Mouse (Mus musculus): ENCODE measurements at regions not wholly inside any gene's neighbourhood (a gene's known extent, or its start where the extent isn't known, plus 50 kb on each side); places are given as distances from the start of the nearest gene placed in this dataset.
A peak's percentile ranks its signal among the peaks of the same experiment; 100 is the strongest.

GRCm38 (mm10) chr2:117917181-117917580 lies 194.5 kb upstream of the Thbs1 start:
- no peak for DNase-seq

DNA sequence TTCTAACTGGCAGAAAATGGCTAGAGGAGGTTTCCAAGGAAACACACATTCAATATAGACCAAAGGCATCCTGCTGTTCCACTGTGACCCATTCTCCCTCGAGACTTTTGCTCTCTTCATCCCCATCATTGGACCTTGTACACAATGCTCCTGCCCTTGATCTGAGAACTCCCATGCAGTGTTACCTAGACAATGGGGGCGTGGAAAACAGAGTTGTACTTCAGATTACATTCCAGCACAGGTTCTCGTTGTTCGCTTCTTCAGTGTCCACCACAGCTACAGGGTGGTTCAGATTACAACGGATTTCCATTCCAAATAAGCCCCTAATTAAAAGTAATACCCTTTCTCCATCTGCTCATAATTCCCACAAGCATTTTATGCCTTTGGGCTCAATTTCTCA lies 186.8 kb upstream of the Thbs1 start:
- DNase-seq, result peak; percentile 27

- DNase-seq, result no peak
Observed at GRCm38 (mm10) chr2:117925412-117925811, 186.3 kb upstream of the Thbs1 start.

DNA sequence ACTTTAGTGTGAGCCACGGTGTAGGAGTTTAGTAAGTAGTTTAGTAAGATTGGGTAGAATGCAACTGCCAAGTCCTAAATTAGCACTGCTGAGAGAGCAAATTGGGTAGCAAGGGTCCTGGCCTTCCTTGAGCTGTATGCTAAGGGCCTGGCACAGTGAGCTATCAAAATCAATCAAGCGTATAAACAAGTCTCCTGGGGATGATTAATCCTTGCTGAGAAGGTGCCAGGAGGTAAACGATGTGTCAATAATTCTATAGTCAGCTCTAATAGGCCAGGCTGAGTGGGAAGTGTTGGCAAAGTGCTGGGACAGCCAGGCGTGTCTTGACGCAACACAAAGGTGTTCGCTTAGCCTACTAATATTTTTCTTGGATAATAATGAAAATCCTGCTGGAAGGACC lies 183.6 kb upstream of the Thbs1 start:
- peak; percentile 16 for DNase-seq

DNA sequence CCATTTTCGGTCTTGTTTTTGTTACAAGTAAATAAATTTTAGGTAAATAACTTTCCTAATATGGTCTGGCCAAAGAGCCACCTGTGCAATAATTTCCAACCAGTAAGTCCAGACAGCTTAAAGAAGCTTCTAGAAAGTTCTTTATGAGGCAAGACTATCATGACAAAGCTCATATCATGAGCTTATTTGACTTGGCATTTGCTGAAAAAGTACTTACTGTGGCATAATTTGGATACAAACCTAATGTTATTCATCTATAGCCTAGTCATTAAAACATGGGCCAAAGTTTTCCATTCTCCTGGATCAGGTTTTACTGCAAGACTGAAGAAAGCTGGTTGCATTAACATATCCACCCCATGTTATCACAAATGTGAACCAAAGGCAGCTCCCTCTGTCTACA lies 182.1 kb upstream of the Thbs1 start:
- no peak for DNase-seq

DNA sequence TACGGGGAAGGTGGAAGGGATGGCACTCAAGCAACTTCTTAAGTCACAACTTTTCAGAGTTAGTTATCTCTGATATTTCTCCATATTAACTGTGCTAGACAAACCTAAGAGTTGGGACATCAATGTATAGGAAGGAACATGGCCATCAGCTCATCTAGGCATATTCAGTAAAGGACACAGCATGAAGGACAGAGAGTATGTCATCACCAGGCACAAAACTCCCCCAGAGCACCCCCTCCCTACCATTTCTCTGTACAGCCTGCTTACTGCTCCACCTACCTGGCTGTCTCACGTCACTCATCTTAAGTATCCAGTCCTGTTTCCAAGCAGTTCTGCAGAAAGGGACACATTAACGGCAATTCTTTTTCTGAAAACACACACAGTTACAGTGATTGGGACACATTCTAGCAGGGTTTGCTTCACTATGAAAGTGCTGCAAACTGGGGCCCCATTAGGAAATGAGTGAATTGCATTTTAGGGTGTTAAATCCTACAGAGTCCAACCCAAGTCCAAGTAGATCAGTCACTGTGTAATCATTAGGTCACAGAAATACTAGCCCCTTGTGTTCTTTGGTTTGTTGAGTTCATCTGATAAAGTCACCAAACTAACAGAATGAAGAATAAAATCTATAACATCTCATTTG lies 180.7 kb upstream of the Thbs1 start:
- no peak for DNase-seq

- no peak for DNase-seq
Observed at GRCm38 (mm10) chr2:117936590-117936989, 175.1 kb upstream of the Thbs1 start.

- peak; percentile 52 for DNase-seq
Observed at GRCm38 (mm10) chr2:117938283-117939049, 173.2 kb upstream of the Thbs1 start.

- no peak for DNase-seq
Observed at GRCm38 (mm10) chr2:117941517-117942096, 170.1 kb upstream of the Thbs1 start.

GRCm38 (mm10) chr2:117943666-117944065 lies 168.0 kb upstream of the Thbs1 start:
- no peak for DNase-seq

DNA sequence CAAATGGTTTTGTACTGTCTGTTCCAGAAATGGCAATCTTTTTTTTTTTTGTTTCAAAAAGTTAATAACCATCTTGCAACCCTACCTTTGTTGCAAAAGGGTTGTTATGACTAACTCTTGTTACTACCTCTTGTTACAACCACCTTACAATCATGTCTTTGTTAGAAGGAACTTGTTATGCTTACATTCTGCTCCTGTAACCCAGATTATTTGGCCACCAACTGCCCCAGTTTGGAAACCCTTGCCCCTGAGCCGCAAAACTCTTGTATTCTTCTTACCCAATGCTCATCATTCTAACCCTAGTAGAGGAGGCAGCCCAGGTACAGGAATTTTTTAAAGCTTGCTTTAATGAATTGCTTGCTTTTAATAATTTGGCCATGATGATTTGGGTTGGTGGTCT lies 167.4 kb upstream of the Thbs1 start:
- no peak for DNase-seq

- DNase-seq, result no peak
Observed at GRCm38 (mm10) chr2:117944942-117945341, 166.7 kb upstream of the Thbs1 start.

DNA sequence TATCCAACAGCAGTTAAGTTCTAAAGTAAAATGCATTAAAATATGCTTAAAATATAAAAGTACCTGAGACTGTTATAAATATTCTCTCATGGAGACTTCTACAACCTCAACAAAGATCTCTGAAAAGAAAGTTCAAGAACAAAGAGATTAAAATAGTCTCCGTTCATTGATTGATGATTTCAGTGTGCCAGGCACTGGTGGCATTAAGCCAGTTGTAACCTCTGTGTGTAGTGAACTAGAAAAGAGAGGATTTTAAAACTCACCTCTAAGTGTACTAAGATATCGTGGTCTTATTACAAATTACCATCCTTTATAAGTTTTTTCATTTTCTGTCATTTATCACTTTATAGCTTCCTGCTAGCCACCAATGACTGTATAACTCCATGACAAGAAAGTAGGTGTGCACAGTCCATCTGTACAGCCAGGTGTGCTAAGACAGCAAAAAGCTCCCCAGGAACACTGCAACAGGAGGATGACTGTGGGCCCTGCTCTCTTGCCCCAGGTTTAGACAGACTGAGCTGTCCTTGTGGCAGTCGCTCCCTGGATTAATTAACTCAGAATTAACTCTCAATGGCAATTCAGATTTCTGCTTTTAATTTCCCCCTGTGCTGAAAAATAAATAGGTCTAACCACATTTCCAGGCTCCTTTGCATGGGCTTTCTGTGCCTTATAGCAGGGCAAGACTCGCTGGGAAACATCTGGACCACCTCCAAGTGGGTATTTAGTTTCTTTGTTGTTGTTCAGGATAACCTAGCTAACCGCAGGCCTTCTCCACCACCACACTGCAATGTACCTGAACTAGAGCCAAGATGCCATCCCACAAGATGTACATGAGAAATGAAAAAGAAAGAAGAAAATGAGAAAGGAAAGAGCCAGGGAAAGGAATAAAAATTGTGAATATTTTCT lies 161.0 kb upstream of the Thbs1 start:
- DNase-seq, result no peak

GRCm38 (mm10) chr2:117951337-117951718 lies 160.3 kb upstream of the Thbs1 start:
- no peak for DNase-seq

GRCm38 (mm10) chr2:117958737-117959136 lies 152.9 kb upstream of the Thbs1 start:
- no peak for DNase-seq

GRCm38 (mm10) chr2:117959440-117959839 lies 152.2 kb upstream of the Thbs1 start:
- DNase-seq, result no peak

- no peak for DNase-seq
Observed at GRCm38 (mm10) chr2:117962531-117962930, 149.1 kb upstream of the Thbs1 start.

GRCm38 (mm10) chr2:117963526-117963925 lies 148.2 kb upstream of the Thbs1 start:
- DNase-seq, result no peak

GRCm38 (mm10) chr2:117965758-117966157 lies 145.9 kb upstream of the Thbs1 start:
- DNase-seq, result no peak

DNA sequence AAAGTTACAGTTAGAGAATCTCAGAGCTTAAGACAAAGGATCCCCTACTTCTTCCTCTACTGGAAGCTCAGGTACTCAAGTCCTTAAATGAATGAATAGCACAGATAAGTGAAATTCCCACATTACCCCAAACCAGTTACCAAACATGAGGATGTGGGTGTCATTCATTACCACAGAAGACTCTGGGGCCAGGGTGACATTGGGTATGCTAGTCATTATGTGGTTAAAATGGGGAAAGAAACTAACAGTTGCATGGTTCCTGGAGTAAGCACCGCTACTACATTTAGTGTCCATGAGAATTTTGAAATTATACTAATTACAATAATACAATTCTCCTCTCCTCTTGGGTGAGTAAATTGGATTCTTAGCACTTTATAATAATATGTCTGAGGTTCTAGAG lies 142.9 kb upstream of the Thbs1 start:
- no peak for DNase-seq

GRCm38 (mm10) chr2:117970631-117971030 lies 141.0 kb upstream of the Thbs1 start:
- no peak for DNase-seq

GRCm38 (mm10) chr2:117977033-117977432 lies 134.6 kb upstream of the Thbs1 start:
- DNase-seq, result no peak

DNA sequence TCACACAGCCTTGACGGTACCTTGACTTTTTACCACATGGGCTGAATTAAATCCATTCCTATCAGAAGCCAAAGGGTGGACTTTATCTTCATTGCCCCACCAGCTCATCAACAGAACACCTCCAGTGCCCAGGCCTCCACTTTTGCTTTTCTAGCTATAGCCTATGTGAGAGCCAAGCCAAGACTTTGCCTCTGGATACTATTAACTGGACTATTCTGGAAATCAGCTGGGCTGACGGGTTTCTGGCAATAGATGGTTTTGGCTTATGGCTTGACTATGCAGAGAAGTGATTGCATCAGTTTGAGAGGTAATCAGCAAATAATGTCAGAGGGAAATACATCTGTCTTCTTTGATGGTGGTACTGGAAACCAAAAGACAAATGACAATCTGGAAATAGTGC lies 130.8 kb upstream of the Thbs1 start:
- DNase-seq, result no peak
